Mouse (Mus musculus): Measurements from ENCODE around the gene Skint11. TPM values are rescaled to one million over a fixed set of nuclear protein-coding genes. Genes with fewer than 3 reads are reported as not detected.

Skint11 gene
- polyA plus RNA-seq (2017; shearing (Covaris generic)), result not detected

GRCm38 (mm10) chr4:114163084-114163483 is at the start of gene Skint11:
Gene Skint11, plus strand, starts transcription at chr4:114163384.

Other genes with a start within 250 kb of the Skint11 start
- not detected for gene Skint5, start 163.9 kb upstream of the Skint11 start, polyA plus RNA-seq (2017; shearing (Covaris generic))
- gene Trabd2b, start 243.3 kb downstream of the Skint11 start, polyA plus RNA-seq (2017; shearing (Covaris generic)), result not detected

Measured in naive thymus-derived CD4-positive, alpha-beta T cell, adult 5 months (primary cell).